Mouse (Mus musculus): Measurements from ENCODE around the gene Zbtb8a.
"Not testable (repeated sequence)": the region's sequence is repeated elsewhere in the genome, so short reads cannot be mapped to it uniquely, and the experiment has no call there.

Zbtb8a gene

DNA sequence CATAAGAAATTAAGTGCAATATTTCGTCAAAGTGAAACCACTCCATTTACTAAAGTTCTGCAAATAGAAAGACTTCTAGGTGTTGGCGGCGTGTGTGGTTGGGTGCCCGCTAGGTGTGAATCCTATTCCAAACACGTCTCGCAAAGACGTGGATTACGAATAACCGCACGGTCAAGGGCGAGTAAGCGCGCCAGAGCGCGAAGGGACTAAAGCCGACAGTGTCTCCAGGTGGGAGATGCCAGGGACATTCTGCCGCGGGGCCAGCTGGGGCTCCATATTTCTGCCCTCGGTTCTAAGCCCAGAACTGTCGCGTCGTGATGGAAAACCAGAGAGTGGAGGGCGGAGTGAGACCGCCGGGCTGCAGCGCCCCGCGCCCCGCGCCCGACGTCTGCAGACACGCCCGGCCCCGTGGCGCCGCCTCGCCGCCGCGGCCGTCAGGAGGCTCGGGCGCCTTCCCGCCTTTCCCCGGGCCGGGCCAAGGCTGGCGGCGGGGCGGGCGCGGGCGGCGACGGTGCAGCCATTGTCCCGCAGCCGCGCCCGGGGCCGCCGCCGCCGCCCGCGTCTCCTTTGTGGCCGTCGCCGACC, 863 bp downstream of the Zbtb8a start:
- DNase-seq: peak; percentile 54

DNA sequence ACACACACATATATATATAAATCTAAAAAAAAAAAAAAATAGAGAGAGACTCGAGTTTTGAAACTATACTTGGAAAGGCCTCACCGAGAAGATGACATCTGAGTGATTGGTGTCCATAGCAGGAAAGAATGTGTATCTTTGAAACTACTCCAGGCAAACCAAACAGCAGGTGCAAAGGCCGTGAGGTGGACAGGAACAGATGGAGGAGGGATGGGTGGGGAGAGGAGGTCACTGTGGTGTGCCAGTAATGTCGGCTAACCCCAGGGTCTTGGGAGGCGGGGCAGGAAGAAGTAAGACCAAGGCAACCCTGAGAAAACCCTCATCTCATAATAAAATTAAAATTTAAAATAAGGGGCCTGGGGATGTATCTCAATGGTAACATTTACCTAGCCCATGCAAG, 2.1 kb downstream of the Zbtb8a start:
- no peak for DNase-seq

DNA sequence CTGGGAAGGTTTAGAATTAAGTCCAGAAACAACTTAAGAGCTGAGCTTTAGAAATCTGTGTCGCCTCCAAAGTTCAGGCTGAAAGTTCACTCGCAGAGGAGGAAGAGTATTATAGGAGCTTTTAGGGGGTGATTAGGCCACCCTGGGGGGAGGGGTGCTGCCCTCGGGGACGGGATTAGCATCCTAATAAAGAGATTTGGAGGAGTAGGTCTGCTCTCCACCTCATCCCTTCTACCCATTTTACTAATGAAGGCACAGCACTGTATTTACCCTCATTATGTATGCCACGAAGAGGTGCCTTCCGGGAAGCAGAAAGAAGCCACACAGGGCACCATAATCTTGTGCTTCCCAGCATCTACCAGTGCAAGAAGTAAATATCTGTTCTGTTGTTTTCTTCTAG, 2.9 kb downstream of the Zbtb8a start:
- DNase-seq: no peak

DNA sequence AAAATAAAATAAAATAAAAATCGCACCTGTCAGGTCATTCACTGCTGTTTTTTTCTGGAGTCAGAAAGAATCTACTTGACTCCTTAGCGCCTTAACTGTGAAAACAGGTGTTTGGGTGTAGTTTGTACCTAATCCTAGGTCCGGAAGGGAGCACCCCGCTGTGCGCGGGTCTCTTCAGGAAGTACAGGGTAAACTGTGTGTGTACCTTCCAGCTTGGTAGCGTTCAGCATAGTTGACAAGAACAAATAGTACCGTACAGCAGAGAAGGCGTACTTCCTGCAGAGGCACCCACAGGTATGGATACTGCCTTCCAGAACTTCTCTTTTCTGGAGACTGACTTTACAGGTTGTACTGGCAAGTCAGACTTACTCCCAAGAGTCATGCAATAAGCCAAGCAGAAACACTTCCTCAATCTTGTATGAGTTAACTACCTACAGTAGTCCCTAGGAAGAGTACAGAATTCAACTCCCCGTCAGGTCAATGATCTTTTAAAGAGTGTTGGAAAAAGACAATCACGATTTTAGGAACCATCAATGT, 3.6 kb downstream of the Zbtb8a start:
- no peak for DNase-seq

DNA sequence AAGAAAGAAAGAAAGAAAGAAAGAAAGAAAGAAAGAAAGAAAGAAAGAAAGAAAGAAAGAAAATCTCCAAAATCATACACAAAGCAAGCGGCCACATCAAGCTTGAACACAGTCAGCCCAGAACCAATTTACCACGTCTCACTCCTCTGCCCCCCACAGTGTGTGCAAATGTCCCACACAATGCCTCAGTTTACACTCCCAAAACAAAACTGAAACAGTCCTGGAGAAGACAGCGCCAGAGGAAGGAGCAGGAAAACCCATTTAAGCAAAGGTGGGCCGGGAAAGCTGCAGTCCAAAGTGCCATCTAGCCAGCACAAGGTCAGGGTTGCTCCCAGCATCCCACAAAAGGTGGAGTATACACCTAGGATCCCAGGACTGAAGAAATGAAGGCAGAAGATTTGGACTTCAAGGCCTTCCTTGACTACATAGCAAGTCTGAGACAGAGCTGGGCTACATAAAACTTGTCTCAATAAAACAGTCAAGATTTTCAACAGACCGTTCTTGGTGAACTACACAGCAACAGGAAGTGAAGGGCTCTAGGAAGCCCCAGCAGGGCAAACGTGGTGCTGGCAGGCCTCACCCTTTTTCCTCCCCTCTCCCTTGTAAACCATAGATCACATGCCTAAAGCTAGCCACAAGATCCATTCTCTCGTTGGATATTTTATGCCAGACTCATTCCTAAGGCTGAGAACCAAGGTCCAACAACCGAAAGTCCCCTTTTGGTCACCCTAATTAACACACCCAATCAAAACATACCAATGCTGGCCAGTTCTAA, 4.5 kb downstream of the Zbtb8a start:
- DNase-seq: no peak

DNA sequence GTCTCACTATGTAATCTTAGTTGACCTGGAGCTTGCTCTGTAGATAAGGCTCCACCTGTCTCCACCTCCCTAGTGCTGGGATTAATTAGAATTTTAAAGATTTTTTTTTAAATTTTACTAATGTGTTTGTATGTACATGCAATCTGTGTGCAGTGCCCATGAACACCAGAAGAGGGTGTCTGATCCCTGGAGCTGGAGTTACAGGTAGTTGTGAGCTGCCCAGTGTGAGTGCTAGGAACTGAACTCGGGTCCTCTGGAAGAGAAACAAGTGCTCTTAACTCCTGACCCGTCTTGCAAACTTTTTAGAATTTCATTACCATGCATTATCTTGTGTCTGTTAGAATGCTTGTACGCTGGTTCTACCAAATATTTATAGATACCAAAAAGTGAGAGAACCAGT, 6.5 kb downstream of the Zbtb8a start:
- no peak for DNase-seq

DNA sequence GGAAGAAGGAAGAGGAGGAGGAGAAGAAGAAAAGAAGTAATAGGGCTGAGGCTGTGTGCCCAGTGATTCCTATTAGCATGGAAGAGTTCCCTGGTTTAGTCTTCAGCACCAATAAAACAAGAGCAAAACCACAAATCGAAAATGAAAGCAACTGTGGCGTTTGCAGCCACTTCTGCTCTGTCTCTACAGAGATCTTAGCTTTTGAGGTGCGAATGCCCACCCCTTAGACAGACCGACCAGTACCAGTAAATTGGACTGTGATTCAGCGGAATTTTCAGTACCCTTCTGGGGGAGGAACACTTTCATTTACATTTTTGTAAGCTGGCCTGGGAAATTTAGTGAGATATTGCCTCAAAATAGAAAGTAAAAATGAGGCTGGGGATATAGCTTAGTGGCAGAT, 12.7 kb downstream of the Zbtb8a start:
- no peak for DNase-seq

DNA sequence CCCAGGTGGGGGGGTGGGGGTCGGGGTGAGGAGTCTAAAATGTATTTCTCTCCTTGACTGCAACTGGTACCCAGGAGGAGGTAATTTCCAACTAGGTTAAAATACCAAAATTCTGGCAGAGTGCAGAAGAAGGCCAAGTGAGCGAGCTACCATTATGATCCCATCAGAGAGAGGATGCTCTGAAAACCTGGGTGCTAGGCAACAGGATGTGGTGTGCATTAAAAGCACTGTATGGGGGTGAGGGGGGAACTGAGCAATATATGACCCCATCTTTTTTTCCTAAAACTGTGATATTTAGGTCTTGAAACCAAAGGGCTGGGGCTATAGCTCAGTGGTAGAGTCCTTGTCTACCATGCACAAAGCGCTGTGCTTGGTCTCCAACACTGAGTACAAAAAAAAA, 13.5 kb downstream of the Zbtb8a start:
- no peak for DNase-seq

DNA sequence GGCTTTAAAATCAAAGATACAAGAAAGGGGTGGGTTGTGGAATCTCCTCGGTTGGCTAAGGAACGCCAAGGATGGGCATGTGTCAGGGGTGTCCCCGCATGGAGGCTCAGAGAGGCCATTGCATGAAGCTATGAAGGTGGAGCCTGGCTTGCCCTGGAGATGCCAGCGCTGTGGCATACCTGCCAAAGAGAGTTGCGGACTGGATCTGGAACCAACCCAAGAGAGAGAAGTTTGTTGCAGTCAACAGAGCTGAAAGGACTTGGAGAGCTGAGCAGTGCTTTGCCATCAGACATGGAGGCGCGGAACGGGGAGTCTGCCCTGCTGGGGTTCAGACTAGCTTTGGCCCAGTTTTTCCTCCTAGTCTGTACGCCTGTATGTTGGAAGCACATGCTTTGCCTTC, 14.5 kb downstream of the Zbtb8a start:
- no peak for DNase-seq

DNA sequence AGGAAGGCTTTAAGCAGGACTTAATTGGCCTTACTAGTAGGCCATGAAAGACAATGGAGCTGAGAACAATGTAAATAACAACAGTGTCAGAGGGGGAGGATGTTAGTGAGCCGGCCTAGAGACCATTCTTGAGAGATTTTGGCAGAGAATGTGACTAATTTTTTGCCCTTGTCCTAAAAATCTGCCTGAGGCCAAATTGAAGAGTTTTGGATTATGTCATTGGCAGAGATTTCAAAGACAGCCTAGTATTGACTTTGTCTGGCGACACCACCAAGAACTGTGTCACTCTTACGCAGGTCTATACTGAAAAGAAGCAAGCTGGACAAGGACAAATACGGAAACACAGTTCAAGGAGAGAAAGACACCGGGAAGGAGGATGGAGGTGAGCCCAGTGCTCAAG, 15.1 kb downstream of the Zbtb8a start:
- DNase-seq: no peak

DNA sequence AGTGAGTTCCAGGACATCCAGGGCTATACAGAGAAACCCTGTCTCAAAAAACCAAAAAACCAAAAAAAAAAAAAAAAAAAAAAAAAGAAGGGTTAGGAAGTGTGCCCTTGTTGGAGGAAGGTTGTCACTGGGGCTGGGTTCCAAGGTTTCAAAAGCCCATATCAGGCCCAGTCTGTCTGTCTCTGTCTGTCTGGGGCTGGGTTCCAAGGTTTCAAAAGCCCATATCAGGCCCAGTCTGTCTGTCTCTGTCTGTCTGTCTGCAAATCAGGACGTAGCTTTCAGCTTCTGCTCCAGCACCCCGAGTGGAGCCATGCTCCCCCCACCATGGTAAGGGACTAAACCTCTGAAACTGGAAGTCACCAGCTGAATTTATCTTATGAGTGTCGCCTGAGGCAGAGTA, 15.7 kb downstream of the Zbtb8a start:
- DNase-seq: not testable (repeated sequence)

DNA sequence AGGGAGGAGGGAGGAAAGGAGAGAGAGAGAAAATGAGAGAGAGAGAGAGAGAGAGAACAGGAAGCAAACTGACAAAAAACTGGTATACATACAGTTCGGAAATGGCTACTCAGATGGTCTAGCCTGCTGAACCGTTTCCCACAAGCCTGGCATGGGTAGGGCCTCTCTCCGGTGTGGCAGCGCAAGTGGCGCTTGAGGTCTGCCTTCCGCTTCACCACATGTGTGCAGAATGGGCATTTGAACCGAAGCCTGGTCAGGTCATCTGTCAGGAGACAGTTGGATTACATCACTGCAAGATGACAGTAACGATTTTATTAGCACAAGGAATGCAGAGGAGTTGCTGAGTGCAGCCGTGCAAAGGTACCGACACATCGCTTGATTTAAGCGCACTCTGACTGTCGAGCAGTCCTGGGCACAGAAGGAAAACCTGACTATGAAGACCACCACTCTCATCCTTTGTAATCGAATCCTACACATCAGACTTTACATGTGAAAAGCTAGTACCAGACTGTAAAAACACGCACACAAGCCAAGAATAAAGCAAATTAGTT, 20.2 kb downstream of the Zbtb8a start:
- no peak for DNase-seq

DNA sequence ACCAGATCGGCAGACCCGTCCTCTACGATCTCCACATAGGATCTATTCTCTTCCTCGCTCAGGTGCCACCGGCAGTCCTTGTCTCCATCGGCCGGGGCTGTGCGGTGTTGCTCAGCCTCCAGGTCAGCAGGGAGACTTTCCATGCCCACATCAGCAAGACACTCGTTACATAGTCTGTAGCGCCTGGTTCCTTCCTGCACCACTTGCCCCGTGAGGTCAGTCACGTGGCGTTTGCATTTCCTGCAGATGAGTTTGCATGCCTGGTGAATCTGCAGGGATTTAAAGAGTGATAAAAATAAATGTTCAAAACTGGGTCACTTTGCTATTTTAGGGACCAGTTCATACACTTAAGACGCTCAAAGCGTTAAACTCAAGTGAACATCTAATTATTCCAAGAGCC, 23.7 kb downstream of the Zbtb8a start:
- DNase-seq: no peak

DNA sequence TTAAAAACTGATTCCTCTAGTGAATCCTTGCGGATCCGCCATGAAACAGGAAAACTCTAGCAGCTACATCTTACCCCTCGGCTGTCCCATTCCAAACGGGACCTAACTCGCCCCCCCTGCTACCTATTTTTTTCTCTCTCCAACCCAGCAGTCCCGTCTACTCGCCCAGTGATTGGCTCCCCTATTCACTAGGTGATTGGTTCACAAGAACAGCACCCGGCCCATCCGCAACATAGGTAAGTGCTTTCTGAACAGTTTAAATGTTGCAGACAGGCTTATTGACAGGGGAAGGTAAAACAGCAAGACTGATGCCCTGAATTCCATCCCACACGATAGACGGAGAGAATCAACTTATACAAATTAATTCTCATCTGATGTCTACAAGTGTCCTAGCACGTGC, 24.7 kb downstream of the Zbtb8a start:
- no peak for DNase-seq

DNA sequence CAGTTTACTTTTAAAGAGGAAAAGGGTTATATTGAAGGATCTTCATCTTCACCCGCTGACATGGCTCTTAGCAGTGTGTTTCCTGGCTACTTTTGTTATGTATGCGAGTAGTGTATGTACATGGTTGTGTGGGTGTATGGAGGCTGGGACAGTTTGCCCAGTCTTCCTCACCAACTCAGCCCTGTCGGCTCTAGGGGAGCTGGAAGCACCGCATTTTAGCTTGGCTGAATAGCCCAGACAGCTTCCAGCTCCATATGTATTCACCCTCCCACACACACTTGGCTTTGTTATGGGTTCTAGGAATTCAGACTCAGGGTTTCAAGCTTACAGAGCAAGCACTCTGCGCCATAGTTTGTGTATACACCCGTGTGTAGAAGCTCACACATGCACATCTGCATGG, 26.8 kb downstream of the Zbtb8a start:
- DNase-seq: no peak

DNA sequence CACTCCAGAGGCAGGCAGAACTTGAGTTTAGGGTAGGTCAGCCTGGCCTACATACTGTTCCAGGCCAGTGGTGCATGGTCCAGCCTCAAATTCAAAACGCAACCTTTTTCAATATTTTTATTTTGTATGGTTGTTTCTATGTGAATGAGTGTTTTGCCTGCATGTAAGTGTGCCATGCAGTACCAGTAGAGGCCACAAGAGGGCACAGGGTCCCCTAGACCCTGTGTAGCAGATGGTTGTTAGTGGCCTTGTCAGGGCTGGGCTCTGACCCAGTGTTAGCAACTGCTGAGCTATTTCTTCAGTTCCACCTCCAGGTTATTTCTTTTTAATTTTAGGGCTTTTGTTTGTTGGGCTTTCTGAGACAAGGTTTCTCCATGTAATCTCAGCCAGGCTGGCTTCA, 27.3 kb downstream of the Zbtb8a start:
- DNase-seq: peak; percentile 81

DNA sequence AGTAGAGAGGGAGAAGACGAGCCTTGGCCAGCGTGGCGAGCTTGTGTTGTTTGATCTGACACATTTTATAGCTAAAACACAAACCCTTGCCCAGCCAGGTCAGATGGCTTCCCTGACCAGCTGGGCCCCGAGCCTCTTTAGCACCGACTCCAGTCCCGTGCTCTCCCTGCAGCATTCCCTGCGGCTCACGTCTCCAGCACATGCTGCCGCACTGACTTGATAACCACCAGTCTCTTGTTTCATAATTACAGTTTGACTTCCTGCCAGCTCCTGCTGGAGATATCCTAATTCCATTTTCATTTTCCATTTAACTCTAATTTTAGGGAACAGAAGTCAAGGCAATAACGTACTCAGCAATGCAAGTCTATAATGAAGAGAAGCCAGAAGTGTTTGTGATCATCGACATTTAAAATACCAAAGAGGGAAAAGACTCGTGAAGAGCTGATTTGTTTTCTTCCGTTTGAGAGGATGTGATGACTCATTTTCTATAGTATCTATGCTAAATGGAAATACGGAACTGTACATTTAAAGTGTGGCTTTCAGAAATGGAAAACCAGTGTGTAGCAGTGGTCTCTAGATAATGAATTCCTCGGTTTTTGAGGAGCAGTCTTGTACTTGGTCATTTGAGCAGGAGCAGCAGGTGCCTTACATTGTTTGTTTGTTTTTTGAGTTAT, 31.3 kb downstream of the Zbtb8a start:
- DNase-seq: no peak

DNA sequence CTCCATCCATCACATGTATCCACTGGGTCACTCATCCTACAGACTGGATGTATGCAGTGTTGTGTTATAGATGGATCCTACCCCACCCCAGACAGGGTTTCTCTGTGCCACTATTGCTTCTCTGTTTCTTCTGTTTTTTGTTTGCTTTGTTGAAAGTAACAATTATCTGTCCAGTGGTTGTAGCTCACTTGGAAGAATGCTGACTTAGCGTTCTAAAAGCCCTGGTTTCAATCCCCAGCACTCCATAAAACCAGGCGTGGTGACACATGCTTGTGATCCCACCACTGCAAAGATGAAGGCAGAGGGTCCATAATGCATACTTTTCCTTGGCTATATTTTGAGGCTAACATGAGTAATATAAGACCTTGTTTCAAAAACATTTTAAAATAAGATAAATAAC, 35.2 kb downstream of the Zbtb8a start:
- DNase-seq: no peak

DNA sequence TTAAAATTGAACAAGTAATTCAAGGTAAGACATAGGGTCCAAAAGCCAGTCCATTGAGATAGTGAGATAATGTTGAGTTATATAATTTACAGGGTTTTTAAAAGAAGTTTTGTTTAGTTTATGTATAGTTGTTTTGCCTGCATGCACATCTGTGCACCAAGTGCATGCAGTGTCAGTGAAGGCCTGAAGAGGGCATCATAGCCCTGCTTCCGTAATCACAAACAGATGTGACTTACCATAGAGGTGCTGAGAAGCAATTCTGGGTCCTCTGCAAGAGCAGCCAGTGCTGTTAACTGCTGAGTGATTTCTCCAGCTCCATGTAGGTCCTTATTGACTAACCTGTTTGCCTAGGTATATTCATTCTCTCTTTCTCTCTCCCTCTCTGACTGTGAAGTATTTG, 36.0 kb downstream of the Zbtb8a start:
- no peak for DNase-seq

DNA sequence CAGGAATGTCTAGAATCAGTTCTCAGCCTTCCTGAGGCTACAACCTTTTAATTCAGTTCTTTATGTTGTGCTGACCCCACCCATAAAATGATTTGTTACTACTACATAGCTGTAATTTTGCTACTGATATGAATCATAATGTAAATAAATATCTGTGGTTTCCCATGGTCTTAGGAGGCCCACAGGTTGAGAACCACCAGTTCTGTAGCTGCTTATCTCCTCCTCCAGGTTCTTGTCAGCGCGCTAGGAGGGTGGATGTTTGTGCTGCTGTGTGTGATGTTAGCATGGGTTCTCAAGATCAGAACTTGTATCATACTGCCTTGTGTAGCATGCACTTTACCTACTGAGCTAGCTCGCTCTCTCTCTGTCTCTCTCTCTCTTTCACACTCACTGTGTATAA, 38.2 kb downstream of the Zbtb8a start:
- no peak for DNase-seq

DNA sequence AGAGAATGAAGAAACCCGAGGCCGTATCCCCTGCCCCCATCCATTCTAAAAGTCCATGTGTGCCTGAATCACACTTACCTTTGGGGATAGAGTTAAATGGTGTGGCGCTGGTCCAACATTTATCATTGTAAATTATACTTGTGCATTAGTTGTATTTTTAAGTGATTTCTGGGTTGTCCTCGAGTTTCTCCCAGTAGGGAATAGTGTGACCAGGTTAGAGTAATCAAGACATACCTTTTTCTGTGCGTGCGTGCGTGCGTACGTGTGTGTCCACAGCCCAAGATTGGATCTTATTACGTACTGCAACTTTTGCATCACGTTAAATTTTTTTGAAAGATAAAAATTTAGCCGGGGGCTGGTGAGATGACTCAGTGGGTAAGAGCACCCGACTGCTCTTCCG, 41.6 kb downstream of the Zbtb8a start:
- no peak for DNase-seq

DNA sequence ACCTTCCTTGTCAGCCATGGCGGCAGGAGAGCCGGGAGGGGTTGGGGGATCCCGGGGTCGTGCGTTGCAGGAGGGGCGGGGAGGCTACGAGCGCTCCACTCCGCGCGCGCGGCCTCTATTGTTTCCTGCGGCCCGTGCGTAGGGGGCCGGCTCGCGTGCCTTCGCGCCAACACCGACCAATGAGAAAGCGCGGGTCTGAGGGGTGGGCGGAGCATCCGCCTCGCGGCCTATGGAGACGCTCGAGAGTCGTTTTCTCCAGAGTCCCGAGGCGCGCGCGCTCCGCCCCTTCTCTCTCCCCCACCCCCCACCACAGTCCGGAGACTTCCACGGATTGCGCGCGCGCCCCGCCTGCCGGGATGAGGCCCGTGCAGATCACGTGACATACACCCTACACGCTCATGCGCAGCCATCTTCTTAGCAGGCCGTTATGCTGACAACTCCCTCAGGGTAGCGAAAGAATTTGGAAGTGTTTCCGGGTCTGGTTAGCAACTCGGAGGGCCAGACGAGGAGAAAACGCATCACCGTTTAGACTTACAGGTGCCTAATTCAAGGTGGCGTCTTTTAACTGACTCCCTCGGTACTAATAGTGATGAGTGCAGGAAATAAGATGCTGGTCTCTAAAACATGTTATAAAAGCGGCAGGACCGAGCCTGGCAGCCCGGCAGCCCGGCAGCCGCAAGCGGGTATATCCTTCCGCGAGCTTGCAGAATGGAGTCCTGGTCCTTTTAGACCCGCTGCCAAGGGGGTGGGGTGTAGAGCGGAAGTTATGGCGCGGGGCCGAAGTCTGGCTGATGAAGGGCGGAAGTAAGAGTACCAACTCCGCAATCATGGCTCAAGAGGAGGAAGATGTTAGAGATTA, 42.5 kb downstream of the Zbtb8a start, which contains the start of the genes Rbbp4 and Zbtb8os:
Gene Rbbp4, minus strand, starts transcription at position 155 of the 859 bp plus-strand sequence.
Gene Zbtb8os, plus strand, starts transcription at position 480 of the 859 bp plus-strand sequence.
- DNase-seq: peak; percentile 95
